Mouse (Mus musculus): ENCODE results near the gene Trpc6.

DNA sequence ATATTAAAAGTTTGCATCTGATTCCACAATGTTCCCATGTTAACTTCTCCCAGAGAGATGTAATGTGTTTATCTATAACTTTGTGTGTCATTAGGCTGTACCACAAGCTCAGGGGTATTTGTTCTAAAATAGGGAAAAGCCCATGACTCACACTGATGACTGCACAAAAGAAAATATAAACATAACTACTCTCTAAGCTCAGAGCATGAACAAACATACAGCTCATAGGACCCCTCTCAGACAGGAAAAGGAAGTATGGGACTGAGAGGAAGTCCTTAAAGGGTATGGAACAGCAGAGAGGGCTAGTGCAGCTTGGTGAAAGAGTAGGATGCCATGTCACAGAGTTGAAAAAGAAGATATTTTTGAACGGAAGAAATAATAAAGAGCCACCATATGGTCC, 14.6 kb downstream of the Trpc6 start:
- TF ChIP-seq POLR2A (IDR thresholded peaks at IDR 0.05; ENCODE audit: control insufficient read depth, extremely low read depth, insufficient read depth, low read length, poor library complexity), result no peak
- TF ChIP-seq CTCF (IDR thresholded peaks at IDR 0.05; ENCODE audit: borderline replicate concordance, control insufficient read depth, extremely low read depth, insufficient read depth, low read length, poor library complexity), result no peak

All from thymus, adult 2 months (tissue).